Mouse (Mus musculus) ovary, postnatal 10 days (tissue): ENCODE data around the gene Rassf3.

Source experiments
- DNase-seq: peaks from one replicate; pipeline ENCODE4 v3.0.0; 2022; ENCODE audit warnings: low spot score

Gene Rassf3

DNA sequence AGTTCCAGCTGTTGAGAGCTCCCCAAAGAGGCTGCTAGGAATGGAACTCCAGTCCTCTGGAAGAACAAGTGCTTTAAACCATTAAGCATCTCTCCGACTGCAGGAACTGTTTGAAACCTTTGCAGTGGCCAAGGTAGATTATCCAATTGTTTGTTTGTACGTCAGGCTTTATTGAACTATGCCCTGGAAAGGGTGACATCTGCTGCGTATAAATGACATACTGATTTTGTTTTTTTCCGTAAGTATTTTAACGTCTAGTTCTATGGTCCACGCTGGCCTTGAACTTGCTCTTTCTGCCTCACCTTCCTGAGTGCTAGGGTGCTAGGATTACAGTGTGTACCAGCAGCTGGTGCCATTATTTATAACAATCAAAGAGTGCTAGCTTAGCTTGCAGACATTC, 13.8 kb upstream of the Rassf3 start:
- DNase-seq = no peak

DNA sequence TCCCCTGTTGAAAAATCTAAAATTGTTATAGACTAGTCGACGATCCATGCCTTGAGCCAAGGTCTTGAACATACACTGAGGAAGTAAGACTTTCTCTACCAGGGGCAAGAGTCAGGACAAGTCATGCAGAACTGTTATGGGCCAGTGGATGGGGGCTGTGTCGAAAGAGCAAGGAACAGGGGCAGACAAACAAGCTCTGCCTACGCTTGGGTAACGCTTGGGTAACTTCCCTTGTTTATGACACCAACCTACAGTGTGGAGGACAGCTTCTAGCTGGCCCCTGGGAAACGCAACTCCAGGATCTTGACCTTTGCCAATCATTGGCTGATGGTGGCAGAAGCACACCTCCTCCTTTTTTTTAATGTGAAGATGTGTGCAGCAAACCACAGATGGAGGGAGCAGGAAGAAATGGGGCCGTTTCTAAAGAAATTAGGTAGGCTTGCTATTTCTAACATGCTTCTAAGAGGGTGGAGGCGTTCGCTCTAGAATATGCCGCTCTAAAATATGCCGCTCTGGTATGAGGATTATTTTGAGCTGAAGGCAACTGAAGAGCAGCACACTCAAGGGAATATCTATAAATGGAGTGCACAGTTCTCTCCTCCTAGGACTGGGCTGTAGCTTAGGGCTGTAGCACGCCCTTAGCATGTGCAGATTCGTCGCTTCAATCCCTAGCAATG, 12.6 kb upstream of the Rassf3 start:
- DNase-seq = no peak

DNA sequence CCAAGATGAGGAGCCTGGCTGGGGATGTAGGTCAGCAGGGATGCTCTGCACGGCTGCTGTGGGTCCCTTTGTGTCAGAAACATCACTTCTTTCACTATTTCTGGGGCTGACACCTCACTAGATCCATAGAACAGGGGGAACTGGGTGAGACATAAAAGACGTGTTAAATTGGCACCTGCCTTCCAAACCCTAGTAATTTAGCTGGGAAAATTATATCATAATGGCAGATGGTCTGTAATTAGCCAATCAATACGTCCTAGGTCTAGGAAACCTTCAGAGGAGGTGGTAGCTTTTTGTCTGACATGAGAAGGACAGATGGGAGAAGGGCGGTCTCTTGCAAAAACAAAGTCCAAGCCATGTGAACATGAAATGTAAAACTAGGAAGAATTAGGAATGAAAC, 11.6 kb upstream of the Rassf3 start:
- DNase-seq = no peak

DNA sequence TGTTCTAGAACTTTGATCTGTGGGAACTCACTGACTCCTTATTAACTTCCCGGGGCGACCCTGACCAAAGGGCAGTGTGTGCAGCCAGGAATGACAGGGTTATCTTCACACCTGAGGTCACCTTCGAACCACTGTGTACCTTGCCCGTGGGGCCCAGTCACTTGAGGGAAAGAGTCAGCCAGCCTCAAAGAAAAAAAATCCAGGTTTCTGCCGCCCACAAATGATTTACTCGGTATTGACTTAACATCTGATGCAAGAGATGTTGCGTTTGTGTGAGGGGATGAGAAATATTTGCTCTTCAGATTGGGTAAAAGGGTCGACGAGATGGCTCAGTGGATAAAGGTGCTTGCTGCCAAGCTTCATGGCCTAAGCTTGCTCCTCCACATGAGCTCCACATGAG, 10.2 kb upstream of the Rassf3 start:
- no peak for DNase-seq

DNA sequence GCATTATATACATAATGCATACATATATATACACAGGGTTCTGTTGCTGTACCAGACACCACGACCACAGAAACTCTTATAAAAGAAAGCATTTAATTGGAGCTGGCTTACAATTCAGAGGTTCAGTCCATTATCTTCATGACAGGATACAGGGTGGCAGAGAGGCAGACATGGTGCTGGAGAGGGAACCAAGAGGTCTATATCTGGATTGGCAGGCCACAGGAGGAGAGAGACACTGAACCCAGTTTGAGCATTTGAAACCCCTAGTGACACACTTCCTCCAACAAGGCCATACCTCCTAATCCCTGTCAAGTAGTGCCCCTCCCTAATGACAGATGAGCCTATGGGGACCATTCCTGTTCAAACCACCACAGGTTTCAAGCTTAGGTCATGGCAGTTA, 7.2 kb upstream of the Rassf3 start:
- DNase-seq = no peak

DNA sequence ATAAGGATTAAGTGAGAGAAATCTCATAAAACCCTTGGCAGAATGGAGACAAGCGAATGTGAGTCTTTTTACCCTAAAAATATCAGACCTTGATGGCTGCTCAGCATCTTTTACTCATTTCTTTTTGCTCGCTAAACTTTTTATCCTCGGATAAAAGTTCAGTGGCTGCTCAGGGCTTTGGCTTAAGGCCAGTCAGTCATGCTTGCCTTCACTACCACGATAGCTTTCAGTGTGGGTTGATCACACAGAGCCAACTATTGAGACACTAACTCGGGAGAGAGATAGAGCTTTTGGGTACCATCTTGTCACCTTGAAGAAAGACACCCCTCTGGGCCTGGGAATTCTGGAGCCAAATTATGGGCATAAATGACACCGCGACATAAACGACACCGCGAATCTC, 5.0 kb upstream of the Rassf3 start:
- no peak for DNase-seq

DNA sequence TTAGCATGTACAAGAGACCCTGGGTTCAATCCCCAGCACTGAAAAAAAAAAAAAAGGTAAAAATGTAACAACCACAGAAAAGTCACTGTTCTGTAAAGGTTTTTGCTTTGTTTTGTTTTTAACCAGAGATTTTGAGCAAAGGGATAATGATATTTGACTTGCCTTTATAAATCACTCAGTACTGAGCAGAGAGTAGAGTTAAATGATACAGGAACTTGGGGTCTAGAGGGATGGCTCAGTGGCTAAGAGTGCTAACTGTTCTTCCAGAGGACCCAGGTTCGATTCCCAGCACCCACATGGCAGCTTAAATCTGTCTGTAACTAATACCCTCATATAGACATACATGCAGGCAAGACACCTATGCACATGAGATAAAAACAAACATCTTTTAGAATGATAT, 3.8 kb upstream of the Rassf3 start:
- no peak for DNase-seq

DNA sequence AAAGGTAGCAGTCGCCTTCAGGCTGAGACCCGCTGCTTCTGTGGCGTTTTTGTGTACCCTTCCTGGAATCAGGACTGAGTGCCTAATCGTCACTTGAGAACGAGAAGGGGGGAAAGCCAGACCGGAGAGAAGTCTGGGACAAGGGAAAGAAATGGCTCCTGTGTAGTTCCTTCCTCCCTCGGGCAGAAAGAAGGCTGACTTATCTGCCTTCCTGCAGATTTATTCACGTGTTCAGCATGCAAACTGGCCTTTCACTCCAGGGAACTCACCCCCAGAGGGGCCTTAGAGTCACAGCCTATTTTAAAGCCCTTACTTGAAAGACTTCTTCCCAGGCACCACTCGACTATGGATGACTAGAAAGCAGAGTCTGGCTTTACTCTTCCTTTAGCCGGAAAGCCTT, 1.3 kb upstream of the Rassf3 start:
- no peak for DNase-seq

DNA sequence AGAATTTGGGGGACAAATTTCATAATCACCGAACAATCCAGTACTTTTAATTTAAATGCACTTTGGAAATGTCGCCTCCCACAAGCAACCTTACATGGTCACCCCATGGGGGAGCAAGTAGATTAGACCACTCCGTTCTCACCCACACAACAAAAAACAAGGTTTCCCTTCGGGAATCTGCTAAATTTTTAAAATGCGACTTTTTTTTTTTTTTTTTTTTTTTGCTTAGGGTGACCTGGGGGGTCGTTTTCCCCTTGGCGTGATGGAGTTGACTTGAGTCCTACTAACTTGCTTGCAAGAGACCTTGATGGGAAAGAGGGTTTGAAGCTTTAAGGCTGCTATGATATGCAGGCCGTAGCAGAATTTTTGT, 806 bp upstream of the Rassf3 start:
- DNase-seq = no peak

DNA sequence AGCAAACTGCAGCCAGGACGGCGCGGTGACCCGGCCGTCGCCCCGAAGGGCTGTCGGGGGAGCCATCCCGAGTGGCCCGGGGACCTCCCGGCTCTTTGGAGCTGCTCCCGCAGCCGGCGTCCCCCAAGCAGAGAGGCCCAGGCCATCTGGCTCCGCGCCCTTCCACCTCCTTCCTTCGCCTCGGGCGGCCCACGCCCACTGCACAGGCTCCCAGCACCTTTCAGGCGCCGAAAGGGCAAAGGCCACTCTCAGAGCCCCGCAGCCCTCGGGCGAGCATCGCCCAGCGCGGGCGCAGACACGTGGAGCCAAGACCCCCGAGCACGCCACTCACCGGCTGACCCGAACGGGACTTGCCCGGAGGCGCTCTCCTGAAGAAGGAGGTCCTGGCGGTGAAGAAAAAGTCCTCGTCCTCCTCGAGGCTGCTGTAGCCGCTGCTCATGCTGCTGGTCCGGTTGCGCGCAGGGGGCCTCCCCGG, 438 bp downstream of the Rassf3 start:
- peak; percentile 48 for DNase-seq

DNA sequence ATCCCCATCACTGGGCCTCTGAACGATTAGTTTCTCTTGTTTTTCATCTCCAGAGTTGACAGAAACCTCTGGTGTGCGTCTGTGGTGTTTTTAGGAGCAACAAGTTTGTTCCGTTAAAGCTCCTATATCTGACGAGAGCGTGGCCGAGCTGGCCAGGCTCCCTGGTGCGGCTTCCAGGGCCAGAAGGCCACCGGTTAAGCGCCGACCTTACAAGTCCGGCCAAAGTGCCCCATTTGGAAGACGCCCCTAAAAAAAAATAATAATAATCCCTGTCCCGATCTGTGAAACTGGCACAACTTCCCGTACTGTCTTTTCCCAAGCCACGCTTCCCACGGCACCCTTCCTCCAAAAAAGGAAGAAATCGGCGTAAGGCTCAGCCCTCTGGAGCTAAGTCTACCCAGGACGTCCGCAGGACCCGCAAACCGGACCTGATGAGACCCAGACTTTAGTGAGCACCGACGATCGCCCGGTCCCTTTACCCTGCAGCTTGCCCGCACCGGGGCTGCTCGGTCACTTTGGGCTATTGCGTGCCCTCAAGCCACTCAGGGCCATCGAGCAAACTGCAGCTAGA, 961 bp downstream of the Rassf3 start:
- DNase-seq = peak; percentile 31

DNA sequence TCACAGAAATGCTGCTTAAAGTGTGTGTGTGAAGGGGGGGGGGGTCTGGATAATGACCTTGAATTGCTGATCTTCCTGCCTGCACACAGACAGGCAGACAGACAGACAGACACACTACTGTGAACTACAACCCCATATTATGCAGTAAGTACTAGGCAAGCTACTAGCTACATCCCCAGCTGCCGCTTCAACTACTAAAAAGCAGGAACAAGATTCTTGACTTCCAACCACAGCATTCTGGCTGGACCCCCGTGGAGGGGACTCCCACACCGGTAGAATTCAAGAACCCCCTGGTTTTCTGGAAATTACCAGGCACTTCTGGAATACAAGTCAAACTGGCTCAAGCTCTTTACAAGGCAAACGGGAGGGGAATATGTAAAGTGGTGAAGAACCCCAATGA, 1.9 kb downstream of the Rassf3 start:
- DNase-seq = no peak

DNA sequence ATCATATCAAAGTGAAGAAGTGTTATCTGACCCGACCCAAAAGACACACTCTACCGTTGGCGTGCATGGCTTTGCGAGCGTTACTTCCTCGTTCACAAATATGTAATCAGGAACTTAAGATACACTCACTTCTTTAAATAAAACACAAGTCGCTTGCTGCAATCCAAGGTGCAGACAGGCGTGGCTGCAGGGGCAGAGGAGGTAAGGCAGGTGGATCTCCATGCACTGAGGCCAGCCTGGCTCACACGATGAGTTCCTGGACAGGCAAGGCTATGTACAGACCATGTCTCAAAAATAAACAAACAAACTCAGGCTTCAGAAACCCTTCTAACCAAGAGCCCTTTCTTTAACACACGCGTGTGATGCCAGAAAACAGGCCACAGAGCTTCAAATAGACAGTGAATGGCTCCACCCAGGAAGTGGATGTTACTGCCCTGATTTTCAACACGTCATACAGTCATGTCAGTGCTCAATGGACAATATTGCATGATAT, 2.4 kb downstream of the Rassf3 start:
- DNase-seq = no peak

DNA sequence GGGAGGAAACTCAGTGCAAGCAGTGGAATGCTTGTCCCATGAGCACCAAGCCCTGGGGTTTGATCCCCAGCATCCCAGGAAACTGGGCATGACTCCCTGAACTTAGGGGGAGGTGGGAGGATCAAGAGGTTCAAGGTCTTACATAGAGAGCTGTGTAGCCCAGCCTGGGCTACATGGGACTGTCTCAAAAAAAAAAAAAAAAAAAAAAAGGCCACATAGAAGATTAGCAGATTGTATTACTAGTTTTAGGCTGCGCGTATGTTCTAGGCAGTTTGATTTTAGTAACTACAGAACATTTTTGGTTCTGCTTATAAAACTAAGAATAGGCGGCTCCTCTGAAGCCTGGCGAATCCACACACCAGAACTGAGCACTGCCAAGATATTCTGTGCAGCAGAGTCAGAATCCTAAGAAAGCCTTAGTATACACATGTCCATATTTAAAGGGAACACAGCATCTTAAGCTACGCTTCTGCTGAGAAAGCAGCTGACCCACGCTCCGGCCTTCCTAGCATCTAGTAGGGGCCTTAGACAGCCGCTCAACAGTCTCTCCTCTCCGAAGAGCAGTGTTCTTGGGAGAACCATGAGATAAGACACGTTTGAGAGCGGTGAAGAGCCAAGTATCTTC, 3.4 kb downstream of the Rassf3 start:
- no peak for DNase-seq

DNA sequence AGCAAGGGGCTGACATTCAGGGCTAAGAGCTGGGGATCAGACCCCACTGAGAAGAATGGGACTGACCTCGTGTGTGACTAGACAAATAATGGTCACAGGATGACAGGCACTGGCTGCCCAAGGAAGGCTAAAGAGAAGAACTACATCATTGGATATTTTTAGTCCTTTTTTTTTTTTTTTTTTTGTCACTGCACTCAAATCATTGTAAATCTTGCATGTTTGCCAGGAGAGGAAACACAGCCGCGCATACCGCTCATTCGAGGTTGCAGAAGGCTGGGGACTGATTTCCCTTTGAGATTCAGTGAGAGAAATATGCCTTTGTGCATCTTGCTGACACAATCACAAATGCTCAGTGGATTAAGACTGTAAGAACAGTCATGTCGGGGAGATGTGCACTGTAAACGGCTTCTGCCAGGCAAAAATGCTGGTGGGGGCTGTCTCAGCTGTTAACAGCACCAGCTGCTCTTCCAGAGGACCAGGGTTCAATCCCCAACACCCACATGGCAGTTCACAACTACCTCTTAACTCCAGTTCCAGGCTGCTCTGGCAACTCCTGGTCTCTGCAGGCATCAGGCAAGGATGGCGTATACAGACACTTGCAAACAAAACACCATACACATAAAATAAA, 4.5 kb downstream of the Rassf3 start:
- no peak for DNase-seq

DNA sequence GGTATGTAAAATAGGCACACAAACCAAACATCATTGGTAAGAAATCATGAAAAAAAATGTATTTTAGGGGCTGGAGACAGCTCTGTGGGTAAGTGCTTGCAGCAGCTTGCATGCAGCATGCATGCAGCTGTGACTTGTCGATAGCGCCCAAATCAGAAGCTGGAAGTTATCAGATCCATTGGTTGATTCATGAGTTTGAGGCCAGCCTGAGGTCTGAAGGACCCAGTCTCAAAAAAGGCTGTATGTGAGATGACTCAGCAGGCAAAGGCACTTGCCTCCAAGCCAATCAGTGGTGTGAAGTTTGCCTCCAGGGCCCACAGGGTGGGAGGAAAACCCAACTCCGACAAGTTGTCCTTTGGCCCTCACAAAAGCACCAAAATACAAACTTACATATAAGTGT, 6.5 kb downstream of the Rassf3 start:
- no peak for DNase-seq

DNA sequence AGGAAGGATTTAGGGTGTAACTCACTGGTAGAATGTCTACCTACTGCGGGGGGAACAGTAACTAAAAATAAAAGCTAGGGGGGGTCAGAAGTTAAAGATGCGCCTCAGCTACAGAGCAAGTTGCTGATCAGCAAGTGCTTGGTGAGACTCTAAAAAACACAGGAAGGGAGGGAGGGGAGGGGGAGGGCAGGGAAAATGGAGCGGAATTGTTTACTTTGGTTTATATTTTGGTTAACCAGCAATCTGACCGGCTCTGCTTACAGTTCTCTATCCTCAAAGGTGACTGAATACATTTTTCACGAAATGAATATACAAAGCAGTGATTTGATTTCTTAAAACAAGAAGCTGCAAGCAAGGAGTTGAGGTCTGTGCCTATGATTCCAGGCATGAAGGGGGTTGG, 7.2 kb downstream of the Rassf3 start:
- DNase-seq = no peak

DNA sequence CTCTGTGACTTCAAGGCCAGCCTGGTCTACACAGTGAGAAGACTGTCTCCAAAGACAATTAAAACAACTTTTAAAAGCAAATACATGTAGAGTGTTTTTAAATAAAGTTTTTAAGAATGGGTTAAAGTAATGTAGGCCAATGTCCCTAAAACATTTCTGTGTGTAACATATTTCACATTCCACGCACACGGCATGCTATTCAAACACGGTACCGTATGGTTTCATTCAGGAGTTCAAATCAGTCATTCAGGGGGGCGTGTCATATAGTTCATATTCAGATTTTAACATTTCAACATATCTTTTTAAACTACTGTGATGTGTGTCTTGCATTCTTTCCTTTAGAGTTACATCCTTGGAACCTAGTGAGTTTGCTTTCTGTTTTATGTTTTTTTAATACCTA, 7.9 kb downstream of the Rassf3 start:
- no peak for DNase-seq

DNA sequence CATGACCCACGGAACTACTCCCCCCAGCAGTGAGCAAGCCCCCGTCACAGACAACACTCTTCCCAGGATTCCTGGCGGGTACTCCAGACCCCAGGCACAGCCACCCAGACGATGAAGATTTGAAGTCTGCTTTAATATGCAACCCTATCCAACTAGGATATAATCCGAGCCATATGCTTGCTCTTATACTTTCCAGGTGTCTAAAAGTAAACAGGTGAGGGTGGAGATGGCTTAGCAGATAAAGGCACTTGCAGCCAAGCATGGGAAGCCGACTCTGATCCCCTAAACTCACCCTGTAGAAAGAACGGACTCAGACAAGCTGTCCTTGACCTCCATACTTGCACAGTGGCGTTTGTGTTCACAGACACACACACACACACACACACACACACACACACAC, 8.4 kb downstream of the Rassf3 start:
- no peak for DNase-seq

DNA sequence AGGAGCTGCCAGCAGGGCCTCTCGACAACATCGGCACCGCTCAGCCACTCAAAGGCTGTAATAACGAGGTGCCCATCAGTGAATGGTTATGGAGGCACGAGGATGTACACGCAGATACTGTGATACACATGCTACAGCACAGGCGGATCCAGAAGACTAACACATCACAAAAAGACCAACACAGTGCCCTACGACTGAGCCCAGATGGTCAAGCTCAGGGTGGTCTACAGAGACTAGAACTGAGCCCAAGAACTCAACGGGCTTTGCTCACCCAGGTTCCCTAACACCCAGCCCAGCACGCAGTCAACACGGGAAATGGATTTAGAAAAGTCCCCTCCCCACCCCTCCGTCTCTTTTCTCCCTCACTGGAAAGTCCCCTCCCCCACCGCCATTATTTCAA, 9.1 kb downstream of the Rassf3 start:
- no peak for DNase-seq

DNA sequence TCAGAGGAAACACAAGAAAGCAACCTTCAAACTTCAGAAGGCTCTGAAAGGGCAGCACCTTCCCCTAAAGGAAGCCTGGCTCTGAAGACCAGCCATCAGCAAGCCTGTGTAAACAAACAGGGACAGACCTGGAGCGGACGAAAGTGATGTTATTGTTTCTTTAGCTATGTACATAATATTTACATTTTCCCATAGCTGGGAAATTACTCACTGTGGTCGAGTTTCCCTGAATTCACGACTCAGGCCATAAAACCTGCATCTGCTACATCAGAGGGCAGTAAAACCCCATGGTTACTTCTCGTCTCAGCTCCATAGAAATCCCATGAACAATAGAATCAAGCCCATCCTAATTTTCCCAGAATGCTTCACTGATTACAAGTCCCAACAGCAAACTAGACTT, 11.1 kb downstream of the Rassf3 start:
- no peak for DNase-seq

DNA sequence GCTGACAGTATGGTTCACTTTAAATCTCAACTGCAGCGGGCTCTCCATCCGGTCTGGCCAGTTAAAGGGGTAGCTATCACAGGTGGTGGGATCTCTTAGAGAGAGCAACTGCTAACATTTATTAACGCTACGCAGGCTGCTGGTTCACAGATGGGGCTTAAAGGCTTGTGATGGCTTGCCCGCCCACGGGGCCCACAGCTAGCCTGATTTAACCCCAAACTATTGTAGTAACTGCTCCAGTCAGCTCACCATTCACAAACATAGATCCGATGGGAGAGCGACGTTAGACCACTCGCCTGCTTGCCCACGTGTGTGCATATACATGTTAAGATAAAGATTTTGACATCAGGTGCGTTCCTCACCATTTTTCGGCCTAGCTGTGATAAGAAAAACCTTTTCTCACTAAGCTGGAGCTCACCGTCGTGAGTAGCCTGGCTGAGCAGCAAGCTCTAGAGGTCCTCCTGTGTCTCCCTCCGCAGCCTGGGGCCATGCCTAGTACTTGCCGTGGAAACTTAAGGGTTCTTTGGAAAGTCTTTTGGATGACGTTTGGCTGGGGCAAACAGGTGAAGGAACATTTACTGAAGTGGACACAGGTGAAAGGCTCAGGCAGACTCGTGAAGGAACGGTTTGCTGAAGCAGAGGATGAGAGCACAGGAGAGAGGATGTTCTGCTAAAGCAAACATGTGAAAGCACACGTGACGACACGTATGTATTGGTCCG, 13.8 kb downstream of the Rassf3 start:
- DNase-seq = no peak
